Mouse (Mus musculus): ENCODE measurements around the gene Slc9a8. TPM values are rescaled to one million over a fixed set of nuclear protein-coding genes. Genes with fewer than 3 reads are reported as not detected.

The Slc9a8 gene
- 49.6 TPM for polyA plus RNA-seq (2017; shearing (Covaris generic))

GRCm38 (mm10) chr2:167421330-167422149, at the start of gene Slc9a8:
TSS of gene Slc9a8 (plus strand) at chr2:167421712.

GRCm38 (mm10) chr2:167491757-167492708, 70.5 kb downstream of the Slc9a8 start, which contains the start of gene Rnf114:
TSS of gene Rnf114 (plus strand) at chr2:167492645.

GRCm38 (mm10) chr2:167492713-167493636, 71.5 kb downstream of the Slc9a8 start, which contains the start of gene Spata2:
TSS of gene Spata2 (minus strand) at chr2:167492887.

Other genes with a start within 250 kb of the Slc9a8 start
- gene Kcnb1, start 231.6 kb upstream of the Slc9a8 start, polyA plus RNA-seq (2017; shearing (Covaris generic)): 0.44 TPM
- gene Ptgis, start 181.1 kb upstream of the Slc9a8 start, polyA plus RNA-seq (2017; shearing (Covaris generic)): not detected
- gene B4galt5, start 72.5 kb upstream of the Slc9a8 start, polyA plus RNA-seq (2017; shearing (Covaris generic)): 32.8 TPM
- gene Rnf114, start 70.9 kb downstream of the Slc9a8 start, polyA plus RNA-seq (2017; shearing (Covaris generic)): 189 TPM
- 41.9 TPM for gene Spata2, start 71.2 kb downstream of the Slc9a8 start, polyA plus RNA-seq (2017; shearing (Covaris generic))
- gene Snai1, start 116.5 kb downstream of the Slc9a8 start, polyA plus RNA-seq (2017; shearing (Covaris generic)): not detected
- gene Ube2v1, start 210.4 kb downstream of the Slc9a8 start, polyA plus RNA-seq (2017; shearing (Covaris generic)): 212 TPM
- 15.4 TPM for gene Gm20431, start 239.8 kb downstream of the Slc9a8 start, polyA plus RNA-seq (2017; shearing (Covaris generic))

Measured in effector memory CD4-positive, alpha-beta T cell, adult 5 months (primary cell).